Mouse (Mus musculus) thymus, postnatal 25 days (tissue): Measurements from ENCODE around the gene Thbs4.
"Not testable (repeated sequence)": the region's sequence is repeated elsewhere in the genome, so short reads cannot be mapped to it uniquely, and the experiment has no call there.

ENCODE experiments used
- DNase-seq: peaks from one replicate; pipeline ENCODE4 v3.0.0; 2022

Gene Thbs4

GRCm38 (mm10) chr13:92794462-92795214 lies at the start of gene Thbs4:
TSS of gene Thbs4 (minus strand) at chr13:92794818.
- DNase-seq, result no peak

GRCm38 (mm10) chr13:92833162-92833561 lies 38.5 kb upstream of the Thbs4 start:
- no peak for DNase-seq

GRCm38 (mm10) chr13:92828820-92829219 lies 34.2 kb upstream of the Thbs4 start:
- no peak for DNase-seq

- DNase-seq, result no peak
Observed at GRCm38 (mm10) chr13:92817357-92817756, 22.7 kb upstream of the Thbs4 start.

GRCm38 (mm10) chr13:92816329-92816728 lies 21.7 kb upstream of the Thbs4 start:
- no peak for DNase-seq

GRCm38 (mm10) chr13:92810592-92810991 lies 16.0 kb upstream of the Thbs4 start:
- not testable (repeated sequence) for DNase-seq

- no peak for DNase-seq
Observed at GRCm38 (mm10) chr13:92807849-92808248, 13.2 kb upstream of the Thbs4 start.

GRCm38 (mm10) chr13:92806785-92807184 lies 12.2 kb upstream of the Thbs4 start:
- DNase-seq, result no peak

GRCm38 (mm10) chr13:92799306-92799925 lies 4.8 kb upstream of the Thbs4 start:
- no peak for DNase-seq

GRCm38 (mm10) chr13:92798830-92799229 lies 4.2 kb upstream of the Thbs4 start:
- no peak for DNase-seq

GRCm38 (mm10) chr13:92793636-92794035 lies 982 bp downstream of the Thbs4 start:
- no peak for DNase-seq

GRCm38 (mm10) chr13:92791474-92791873 lies 3.1 kb downstream of the Thbs4 start:
- DNase-seq, result no peak

- DNase-seq, result no peak
Observed at GRCm38 (mm10) chr13:92784311-92784710, 10.3 kb downstream of the Thbs4 start.

GRCm38 (mm10) chr13:92783551-92783950 lies 11.1 kb downstream of the Thbs4 start:
- DNase-seq, result no peak

- no peak for DNase-seq
Observed at GRCm38 (mm10) chr13:92780927-92781326, 13.7 kb downstream of the Thbs4 start.

GRCm38 (mm10) chr13:92780076-92780475 lies 14.5 kb downstream of the Thbs4 start:
- no peak for DNase-seq

- no peak for DNase-seq
Observed at GRCm38 (mm10) chr13:92778642-92779041, 16.0 kb downstream of the Thbs4 start.

GRCm38 (mm10) chr13:92775916-92776315 lies 18.7 kb downstream of the Thbs4 start:
- no peak for DNase-seq

GRCm38 (mm10) chr13:92774887-92775286 lies 19.7 kb downstream of the Thbs4 start:
- no peak for DNase-seq

- DNase-seq, result no peak
Observed at GRCm38 (mm10) chr13:92772500-92772899, 22.1 kb downstream of the Thbs4 start.

- no peak for DNase-seq
Observed at GRCm38 (mm10) chr13:92771566-92771965, 23.1 kb downstream of the Thbs4 start.

- no peak for DNase-seq
Observed at GRCm38 (mm10) chr13:92765454-92766242, 29.0 kb downstream of the Thbs4 start.

GRCm38 (mm10) chr13:92762322-92762721 lies 32.3 kb downstream of the Thbs4 start:
- DNase-seq, result no peak

GRCm38 (mm10) chr13:92760519-92760918 lies 34.1 kb downstream of the Thbs4 start:
- no peak for DNase-seq
